Mouse (Mus musculus) megakaryocyte, adult 5-6 weeks (primary cell): ENCODE measurements around the gene Lama2. TPM values are rescaled to one million over a fixed set of nuclear protein-coding genes. Genes with fewer than 3 reads are reported as not detected.
"Not testable (repeated sequence)": the region's sequence is repeated elsewhere in the genome, so short reads cannot be mapped to it uniquely, and the experiment has no call there.

Source experiments
- ATAC-seq: 2 replicates; pipeline ENCODE4 v1.8.0; 2016; ENCODE audit warnings: mild to moderate bottlenecking, inconsistent platforms; ENCODE audit not compliant: poor library complexity, severe bottlenecking
- total RNA-seq, 2 experiments: library from RNA; stranded (forward) in 1 of 2; stranded (reverse) in 1 of 2; fragments of 153-499, 151-499 nt in 1 of 2; fragments of 221-1000, 200-1000 nt in 1 of 2; gene quantifications; 2 replicates each; pipeline versions ENCODE4 v1.2.3 to v1.2.4; 2015 to 2017

Gene Lama2
- total RNA-seq, 2 experiments from 2014 or later: 0.20 TPM; not detected in 1

DNA sequence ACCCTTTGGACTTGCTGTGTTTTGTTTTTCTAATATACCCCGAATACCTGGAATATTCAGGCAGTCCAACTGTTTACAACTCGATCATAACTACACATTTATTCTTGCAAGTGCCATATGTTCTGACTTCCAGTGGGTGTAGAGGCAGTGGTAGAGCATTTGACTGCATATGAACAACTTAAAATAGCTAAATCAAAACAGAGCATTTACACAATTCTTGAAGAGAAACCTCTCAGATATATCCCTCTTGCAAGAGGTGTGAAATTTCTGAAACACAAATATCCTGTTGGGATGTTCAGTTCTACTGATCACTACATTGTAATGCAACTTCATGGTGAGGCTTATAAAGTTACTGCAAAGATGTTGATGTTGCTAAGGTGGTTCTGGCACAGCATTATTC is 572.4 kb downstream of the Lama2 start:
- no peak for ATAC-seq

DNA sequence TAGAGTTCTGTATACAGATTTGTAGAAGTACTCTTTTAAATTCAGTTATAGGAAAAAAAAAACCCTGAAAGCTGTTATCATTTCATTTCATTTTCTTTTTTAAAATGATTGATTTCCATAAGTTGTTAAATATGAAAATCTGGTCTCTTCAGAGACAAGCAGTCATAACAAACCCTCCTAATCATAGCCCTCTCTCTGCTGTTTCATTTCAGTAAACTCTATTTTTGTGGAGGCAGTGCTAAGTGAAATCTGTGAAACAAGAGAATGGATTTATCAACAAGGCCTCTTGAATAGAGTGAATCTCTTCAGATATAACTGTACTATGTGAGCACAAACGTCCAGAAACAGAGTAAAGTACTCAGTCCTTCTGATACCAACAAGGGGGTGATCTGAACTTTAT is 577.7 kb downstream of the Lama2 start:
- ATAC-seq: no peak

DNA sequence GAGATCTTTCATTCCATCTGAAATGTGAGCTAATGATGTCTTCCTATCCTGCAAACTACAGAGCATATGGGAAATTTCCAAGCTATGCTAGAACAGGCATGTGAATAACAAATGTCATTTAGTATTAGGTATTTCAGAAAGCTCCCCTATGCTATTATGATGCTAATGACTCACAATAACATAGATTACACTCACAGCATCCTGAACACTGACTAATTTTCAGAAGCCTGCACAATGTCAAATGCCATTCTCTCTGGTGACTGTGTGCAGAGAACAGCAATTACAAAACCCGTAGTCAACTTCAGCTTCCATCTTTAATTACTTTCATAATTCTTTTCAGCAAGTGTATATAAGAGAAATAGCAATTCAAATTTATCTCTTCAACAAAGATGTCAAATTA is 596.9 kb downstream of the Lama2 start:
- no peak for ATAC-seq

DNA sequence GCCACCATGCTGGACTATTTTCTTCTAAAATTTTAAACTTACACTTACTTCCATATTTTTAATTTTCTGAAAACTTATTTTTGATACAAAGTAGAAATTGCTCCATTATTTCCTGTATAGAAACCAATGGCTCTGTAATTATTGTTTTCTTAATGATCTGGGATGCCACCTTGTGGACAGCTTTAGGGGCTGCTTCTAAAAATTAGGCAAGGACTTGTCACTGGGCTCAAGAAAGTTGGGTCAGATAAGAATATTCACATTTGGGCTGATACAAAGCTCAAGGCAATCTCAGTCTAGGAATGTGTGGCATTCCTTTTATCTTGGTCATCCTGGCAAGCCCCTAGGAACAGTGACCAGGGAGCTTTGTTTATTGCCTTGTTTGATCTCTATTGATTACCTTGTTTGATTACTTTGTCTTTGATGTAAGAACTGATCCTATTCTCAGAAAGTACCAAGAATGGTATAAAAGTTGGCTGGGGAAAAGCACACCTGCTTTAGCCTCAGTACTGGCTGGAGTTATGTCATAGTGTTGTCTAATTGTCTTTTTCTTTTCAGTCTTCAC is 606.7 kb downstream of the Lama2 start:
- ATAC-seq: no peak

DNA sequence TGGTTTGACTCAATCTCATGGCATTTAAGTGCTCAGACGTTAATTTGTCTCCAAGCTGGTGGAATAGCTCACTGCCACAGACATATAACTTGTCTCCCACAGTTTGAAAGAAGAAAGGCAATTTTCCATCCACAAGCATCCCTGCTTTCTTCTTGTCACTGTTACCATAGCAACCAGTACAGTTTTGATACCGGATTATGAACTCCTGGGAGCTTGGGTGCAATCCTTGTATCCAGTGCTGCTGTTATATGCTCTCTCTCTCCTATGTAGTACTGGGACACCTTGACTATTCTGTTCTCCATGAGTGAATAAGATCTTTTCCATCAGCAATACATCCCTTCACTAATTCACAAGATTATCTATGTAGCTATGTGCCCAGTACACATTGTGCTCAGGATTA is 612.2 kb downstream of the Lama2 start:
- ATAC-seq: no peak

DNA sequence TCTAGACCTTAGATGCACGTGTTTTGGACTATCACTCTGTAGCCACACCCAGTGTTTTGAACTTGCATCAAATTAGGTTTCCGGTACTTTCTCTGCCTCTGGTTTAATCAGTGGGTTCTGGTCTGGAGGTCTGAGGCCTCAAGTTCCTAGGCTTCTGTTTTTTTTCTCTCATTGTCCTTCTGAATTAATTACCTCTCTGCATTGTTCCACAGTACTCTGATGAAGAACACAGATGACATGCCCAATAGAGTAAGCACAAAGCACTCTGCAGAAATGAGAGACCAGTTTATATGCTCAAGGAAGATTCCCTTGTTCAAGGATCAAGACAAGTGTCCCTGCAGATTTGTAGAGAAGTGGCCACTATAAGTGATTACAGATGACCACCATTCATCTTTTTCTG is 613.8 kb downstream of the Lama2 start:
- ATAC-seq: no peak

DNA sequence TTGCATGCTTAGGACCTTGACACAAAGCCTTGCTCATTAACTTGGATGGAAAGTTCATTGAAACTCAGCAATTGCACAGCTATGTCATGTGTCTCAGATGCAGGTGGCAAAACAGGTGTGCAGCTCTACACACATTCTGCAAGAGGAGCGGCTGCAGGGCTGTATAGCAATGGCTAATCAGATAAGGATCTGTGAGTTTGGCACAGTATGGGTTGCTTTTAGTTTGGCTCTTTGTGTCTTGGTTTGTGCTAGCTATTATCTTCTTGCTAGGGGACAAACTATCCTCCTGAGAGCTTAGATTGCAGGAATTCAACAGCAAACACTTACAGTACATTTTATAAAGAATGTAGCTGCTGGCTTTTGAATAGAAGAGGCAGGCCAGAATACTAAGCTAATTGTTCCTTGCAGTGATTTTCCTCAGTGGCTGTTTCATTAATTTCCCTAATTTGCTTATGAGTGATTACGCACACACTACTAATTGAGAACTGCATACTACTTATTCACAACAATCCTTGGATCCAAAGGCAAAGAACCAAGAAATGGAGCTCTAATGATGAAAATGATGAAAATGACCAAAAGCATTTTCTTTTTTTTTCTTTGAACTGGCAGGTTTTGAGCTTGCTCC is 617.9 kb downstream of the Lama2 start:
- ATAC-seq: no peak

DNA sequence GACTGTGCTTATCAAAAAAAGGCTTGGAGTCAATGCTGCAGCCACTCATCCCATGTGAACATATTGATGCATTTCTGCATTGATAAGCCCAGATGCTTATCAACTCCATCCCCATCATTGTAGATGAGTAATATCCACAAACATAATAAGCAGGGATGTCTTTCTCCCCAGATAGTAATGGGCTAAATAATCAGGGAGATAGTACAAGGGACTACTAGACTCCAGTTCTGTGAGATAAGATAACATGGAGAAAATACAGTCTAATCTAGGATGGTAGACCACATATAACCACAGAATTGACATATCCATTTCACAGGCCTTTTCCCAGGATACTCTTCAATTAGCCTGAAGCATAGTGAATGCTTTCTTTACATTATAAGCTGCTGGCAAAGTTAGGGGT is 622.9 kb downstream of the Lama2 start:
- no peak for ATAC-seq

DNA sequence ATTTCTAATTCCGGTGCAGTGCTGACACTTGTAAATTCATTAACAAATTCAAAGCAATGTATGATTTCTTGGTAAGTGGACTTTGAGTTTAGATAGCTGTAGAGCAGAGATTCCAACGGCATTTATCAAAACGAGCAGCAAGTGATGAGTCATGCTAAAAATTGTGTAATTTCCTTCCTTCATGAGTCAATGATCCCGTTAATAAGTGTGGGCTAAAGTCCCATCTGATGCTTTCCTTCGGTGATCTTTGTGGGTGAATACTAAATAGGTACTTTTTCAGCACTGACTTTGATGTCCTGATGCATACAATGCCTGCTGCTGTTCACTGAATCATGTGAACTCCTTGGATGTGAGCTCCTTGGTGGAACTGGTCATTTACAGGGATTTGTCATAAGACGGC is 623.6 kb downstream of the Lama2 start:
- ATAC-seq: peak; percentile 79

DNA sequence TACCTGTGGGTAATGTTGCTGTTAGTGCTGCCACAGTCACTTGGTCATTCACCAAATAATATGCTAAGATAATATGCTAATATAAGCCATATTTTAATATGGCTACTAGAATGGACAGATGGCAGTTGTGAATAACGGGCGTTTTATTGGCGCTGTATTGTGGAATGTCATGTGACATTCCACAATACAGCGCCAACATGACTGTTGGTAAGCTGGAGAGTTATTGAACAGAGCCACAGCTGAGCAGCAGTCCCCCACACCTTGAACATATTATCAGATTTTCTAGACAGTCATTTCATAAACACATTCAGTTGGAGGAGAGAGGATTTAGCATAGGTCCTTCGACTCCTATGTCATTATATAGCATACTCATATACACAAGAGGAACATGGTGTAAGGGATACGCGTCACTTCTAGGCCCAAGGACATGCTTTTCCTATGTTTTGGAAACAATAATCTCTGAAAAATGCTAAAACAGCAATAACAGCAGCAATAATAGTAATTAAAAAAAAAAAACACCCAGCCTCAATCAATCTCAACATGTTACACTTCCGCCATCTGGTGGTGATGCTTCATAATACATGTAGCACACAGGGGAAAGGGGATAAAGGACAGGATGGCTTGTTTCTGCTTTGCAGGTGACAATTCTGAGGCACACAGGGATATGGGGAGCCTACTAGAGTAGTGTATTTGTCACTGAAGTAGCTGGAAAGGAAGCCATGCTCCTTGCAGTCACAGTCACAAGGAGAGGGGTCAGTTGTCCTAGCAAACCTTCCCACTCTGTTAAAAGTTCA is 624.2 kb downstream of the Lama2 start:
- ATAC-seq: peak; percentile 86

DNA sequence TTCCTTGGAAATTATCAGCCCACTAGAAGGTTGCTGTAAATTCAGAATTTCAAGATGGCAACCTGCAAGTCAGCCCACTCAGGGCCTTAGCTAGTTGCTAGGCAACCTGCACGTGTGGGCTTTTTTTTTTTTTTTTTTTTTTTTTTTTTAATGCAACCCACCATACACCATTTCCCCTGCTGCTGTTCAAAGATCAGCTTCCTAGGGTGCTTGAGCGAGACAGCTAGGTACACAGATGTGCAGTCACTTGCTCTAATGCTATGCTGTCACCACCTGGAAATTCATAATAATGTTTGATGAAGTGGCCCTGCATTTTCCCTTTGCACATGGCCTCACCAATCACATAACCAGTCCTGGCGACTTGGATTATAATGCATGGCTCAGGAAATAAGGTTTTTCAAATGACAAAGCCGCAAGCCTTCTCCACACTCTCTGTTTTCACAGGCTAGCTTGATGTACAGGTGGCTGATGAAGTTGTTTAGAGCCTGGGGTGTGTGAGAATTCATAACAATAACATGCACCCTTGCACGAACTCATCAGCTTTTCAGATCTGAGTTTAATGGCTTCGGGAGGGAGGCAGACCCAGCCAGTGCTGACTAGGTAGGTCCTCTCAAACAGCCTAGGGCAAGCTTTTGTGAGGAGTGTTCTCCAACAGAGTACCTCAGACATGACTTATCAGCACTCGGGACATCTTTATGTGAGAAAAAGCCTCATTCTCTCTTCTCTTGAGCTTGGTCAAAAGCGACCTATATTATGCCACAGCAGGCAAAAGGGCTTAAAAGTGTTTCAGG is 625.4 kb downstream of the Lama2 start:
- no peak for ATAC-seq

DNA sequence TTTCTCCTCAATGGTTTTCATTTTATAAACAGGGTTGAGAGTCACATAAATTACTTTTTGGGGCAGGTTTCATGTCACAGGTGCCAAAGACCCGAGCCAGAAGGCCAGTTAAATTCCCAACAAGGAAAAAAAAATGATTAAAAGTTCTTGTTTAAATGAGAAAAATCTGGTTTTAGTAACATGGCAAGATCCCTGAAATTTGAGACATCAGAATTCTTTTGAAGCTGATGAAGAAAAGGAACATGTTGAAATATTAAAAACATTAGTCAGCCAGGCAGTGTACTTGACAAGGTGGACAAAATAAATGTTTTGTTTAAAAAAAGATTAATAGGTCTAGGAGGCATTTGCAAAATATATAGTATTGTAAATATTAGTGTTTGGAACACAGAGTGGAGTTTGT is 634.1 kb downstream of the Lama2 start:
- ATAC-seq: no peak

DNA sequence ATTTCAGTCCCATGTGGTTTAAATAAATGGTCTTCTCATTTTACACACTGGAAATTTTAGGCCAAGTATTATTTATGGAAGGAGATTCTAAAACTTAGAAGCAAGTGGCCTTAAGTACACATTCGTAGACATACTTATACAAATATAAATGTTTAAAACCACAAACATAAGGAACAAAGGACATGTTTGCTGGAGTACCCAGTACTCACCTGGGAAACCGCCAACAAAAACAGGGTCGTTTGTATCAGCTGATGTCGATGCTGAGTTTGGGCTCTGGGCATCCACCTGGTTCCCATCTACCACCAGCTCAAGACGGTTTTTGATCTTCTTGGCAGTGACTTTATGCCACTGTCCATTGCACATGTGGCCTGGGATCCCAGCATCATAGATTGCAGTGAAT is 635.5 kb downstream of the Lama2 start:
- ATAC-seq: not testable (repeated sequence)

DNA sequence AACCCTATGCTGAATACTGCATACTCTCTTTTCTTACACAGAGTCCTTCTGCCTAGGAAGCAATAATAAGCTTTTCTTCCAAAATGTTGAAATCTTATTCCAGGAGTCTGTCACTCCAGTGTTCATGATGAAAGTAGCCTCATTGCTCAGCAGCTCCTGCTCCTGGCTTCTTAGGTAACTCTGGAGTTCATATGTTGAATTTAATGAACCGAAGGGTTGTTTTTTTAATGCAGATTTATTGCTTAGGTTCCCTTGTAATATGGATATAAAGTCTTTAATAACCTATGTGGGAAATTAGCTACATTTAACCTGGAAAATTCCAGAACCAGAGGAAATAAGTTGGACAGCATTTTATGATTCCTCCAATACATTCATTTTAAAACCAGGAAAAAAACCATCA is 636.0 kb downstream of the Lama2 start:
- ATAC-seq: no peak

DNA sequence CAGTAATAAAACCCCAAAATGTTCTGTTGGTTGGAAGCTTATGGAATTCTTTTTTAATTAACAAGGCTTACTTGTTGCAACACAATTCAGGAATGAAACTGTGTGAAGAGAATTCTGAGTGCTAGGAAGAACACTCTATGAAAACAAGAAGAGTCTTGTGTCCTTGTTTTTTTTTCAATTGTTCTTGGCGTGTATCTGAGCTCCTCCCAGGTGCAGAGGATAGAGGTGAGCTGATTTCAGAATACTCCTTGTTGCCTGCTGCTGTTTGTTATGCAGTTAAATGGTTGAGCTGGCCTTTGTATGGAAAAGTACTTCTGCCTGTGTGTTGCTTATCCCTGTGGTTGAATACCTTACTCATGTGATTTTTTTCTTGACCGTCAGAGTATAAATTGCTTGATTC is 636.9 kb downstream of the Lama2 start:
- ATAC-seq: no peak

DNA sequence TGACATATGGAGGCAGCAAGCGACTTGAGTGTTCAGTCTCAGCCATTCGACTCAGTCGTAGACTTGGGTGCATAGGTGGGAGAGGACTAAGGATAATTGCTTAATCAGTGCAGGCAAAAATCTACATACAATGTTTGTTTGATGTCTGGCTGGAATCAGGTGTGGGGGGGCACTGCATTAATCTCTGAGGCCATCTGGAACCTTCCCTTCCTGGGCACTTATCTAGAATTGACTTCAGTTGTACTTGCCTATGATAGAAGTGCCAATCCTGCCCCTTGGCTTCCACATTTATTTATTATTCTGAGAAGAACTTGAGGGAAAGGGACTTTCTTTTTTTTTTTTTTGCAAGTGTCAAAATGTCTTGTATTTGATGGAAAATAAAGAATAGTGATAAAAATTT is 644.2 kb downstream of the Lama2 start:
- no peak for ATAC-seq

DNA sequence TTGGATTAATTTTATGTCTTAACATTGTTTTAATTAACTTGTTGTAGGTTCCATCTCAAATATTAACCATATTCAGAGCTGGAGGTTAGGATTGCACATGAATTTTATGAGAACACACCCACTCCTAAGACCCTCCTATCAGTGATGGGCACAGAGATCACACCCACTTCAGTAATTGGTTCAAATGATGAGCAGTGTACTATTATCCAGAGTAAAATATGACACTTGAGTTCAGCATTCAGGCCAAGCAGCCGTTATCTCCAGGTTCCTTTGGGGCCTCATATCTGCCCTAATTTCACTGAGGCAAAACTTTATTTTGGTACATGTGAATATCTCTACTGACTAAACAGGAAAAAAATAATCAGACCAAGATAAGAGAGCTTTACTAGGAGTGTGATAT is 645.3 kb downstream of the Lama2 start:
- ATAC-seq: no peak

DNA sequence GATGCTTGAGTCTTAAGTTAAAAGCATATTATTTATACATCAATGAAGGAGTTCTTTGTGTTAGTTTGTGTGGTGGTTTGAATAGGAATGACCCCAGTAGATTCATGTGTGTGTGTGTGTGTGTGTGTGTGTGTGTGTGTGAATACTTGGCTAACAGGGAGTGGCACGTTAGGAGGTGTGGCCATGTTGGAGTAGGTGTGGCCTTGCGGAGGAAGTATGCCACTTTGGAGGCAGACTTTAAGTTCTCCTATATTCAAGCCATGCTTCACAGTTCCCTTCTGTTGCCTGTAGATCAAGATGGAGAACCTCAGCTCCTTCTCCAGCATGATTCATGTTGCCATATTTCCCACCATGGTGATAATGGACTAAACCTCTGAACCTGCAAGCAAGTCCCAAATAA is 646.0 kb downstream of the Lama2 start:
- no peak for ATAC-seq

DNA sequence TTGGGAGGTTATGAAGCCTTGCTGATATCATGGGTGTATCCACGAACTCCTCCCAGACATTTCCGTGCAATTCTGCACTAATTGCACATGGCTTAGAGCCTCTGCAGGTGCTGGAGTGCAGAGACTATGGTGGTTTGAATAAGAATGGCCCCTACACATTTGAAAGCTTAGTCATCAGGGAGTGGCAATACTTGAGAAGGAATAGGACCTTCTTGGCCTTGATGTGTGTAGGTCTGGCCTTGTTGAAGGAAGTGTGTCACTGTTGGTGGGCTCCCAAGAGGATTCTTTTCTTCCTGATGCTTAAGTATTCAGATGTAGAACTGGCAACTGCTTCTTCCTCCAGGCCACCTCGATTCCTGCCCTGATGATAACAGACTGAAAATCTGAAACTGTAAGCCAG is 661.0 kb downstream of the Lama2 start:
- no peak for ATAC-seq

DNA sequence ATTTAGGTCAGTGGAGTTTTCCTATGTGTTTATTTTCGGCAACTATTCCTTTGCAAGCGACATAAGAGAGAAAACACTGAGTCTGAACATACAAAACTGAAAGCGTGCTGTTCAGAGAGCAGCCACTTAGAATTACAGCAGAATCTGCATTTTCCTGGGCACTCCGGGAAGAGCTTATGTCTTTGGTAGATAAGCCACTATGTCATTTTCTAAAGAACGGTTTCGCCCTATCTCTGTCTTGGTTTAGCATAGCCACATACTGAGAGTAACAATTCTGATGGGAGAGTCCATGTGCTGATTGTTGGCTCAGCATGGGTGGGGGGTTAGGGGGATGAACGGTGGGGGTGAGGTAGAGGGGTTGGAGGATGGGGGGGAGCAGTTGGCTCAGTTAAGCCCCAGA is 669.1 kb downstream of the Lama2 start:
- no peak for ATAC-seq

DNA sequence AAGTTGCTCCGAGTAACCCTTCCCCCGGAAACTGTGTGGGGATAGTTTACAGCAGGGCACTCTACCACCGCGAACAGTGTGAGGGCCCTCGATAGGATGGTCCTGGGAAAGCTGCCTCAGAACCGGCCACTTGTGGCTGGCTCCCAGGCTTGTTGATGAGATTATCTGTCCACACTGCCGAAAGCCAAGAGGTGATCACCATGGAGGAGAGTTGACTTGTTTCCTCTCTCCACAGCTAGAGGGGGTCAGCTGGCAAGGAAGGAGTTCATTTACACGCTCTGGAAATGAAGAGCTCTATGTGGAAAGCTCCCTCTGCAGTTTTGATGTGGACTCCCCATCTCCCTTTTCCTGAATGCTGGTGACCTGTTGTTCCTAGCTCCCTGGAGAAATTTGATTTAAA is 669.9 kb downstream of the Lama2 start:
- ATAC-seq: no peak

DNA sequence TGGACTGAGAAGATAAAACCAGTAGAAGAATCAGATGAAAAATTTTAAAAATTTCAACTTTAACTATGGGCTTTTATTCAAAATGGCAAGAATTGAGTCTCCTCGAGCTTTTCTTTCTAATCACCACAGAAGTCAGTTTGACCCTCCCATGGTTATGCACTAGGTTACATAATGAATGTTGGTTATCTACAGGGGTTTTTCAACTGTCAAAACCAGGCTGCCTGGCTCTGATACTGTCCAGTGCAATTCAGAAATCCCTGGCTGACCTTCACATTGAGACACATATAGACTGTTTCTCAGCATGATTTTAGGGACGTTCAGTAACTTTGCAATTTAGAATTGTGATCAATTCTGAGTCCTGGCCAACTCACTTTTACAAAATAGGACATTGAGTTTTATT is 671.2 kb downstream of the Lama2 start:
- ATAC-seq: no peak
